Mouse (Mus musculus) layer of hippocampus, adult 2 months (tissue): ENCODE measurements at regions not wholly inside any gene's neighbourhood (a gene's known extent, or its start where the extent isn't known, plus 50 kb on each side); places are given as distances from the start of the nearest gene placed in this dataset.

Experiments used
- DNase-seq, 2 experiments: peaks; one replicate each; pipeline ENCODE4 v3.0.0; 2022; ENCODE audit warnings: low spot score in 2 of 2
- H3K27ac ChIP-seq: fragments of 200-600 bp; 2 replicates; pipeline ENCODE4 v1.8.1; 2022
- H3K4me3 ChIP-seq: fragments of 200-600 bp; 2 replicates; pipeline ENCODE4 v1.8.1; 2022; ENCODE audit warnings: mild to moderate bottlenecking
- CTCF ChIP-seq: fragments of 200-600 bp; conservative IDR thresholded peaks from 2 replicates; pipeline ENCODE4 v1.8.1; 2022; ENCODE audit warnings: antibody characterized with exemption, mild to moderate bottlenecking, moderate library complexity

- DNase-seq = no peak
- TF ChIP-seq CTCF = 0 out of 2 replicates have a peak, but pooled peaks have one; percentile 2
- H3K4me3 ChIP-seq = no peak overlapping the region
- no peak overlapping the region for H3K27ac ChIP-seq
Observed at GRCm38 (mm10) chr9:93589581-93589980, 948.3 kb downstream of the 1190002N15Rik start.

GRCm38 (mm10) chr9:93587964-93588363, 949.9 kb downstream of the 1190002N15Rik start:
- DNase-seq = no peak
- no peak for TF ChIP-seq CTCF
- Histone ChIP-seq H3K27ac (no peak overlapping the region), H3K4me3 (no peak overlapping the region)

GRCm38 (mm10) chr9:93586871-93587270, 951.0 kb downstream of the 1190002N15Rik start:
- no peak overlapping the region for H3K27ac ChIP-seq
- no peak for DNase-seq
- H3K4me3 ChIP-seq = no peak overlapping the region
- TF ChIP-seq CTCF = no peak

GRCm38 (mm10) chr9:93584591-93584990, 953.3 kb downstream of the 1190002N15Rik start:
- DNase-seq = no peak
- Histone ChIP-seq H3K27ac (no peak overlapping the region), H3K4me3 (no peak overlapping the region)
- TF ChIP-seq CTCF = no peak
